Mouse (Mus musculus): ENCODE measurements around the gene Slc2a3.
"Not testable (repeated sequence)": the region's sequence is repeated elsewhere in the genome, so short reads cannot be mapped to it uniquely, and the experiment has no call there.

Gene Slc2a3

GRCm38 (mm10) chr6:122763844-122764445 is 37.5 kb downstream of the Slc2a3 start:
- no peak for DNase-seq

- DNase-seq, result no peak
Measured at GRCm38 (mm10) chr6:122762952-122763700, 38.3 kb downstream of the Slc2a3 start.

GRCm38 (mm10) chr6:122762480-122762879 is 39.0 kb downstream of the Slc2a3 start:
- no peak for DNase-seq

- DNase-seq, result no peak
Measured at GRCm38 (mm10) chr6:122761901-122762300, 39.5 kb downstream of the Slc2a3 start.

- peak; percentile 94 for DNase-seq
Measured at GRCm38 (mm10) chr6:122761011-122761599, 40.3 kb downstream of the Slc2a3 start.

- no peak for DNase-seq
Measured at GRCm38 (mm10) chr6:122758732-122759131, 42.7 kb downstream of the Slc2a3 start.

- DNase-seq, result no peak
Measured at GRCm38 (mm10) chr6:122755913-122756312, 45.5 kb downstream of the Slc2a3 start.

GRCm38 (mm10) chr6:122750579-122750978 is 50.9 kb downstream of the Slc2a3 start:
- no peak for DNase-seq

GRCm38 (mm10) chr6:122744505-122745249 is 56.8 kb downstream of the Slc2a3 start:
- DNase-seq, result no peak

- DNase-seq, result peak; percentile 61
Measured at GRCm38 (mm10) chr6:122743353-122743752, 58.1 kb downstream of the Slc2a3 start.

- peak; percentile 82 for DNase-seq
Measured at GRCm38 (mm10) chr6:122742228-122742899, 59.1 kb downstream of the Slc2a3 start.

- peak; percentile 61 for DNase-seq
Measured at GRCm38 (mm10) chr6:122741460-122742227, 59.8 kb downstream of the Slc2a3 start.

- peak; percentile 90 for DNase-seq
Measured at GRCm38 (mm10) chr6:122739952-122740351, 61.5 kb downstream of the Slc2a3 start.

GRCm38 (mm10) chr6:122719942-122720341 is 81.5 kb downstream of the Slc2a3 start:
- DNase-seq, result peak; percentile 63

GRCm38 (mm10) chr6:122718224-122718623 is 83.2 kb downstream of the Slc2a3 start:
- not testable (repeated sequence) for DNase-seq

- DNase-seq, result no peak
Measured at GRCm38 (mm10) chr6:122715886-122716285, 85.6 kb downstream of the Slc2a3 start.

- no peak for DNase-seq
Measured at GRCm38 (mm10) chr6:122714707-122715365, 86.6 kb downstream of the Slc2a3 start.

- DNase-seq, result not testable (repeated sequence)
Measured at GRCm38 (mm10) chr6:122713116-122713515, 88.3 kb downstream of the Slc2a3 start.

GRCm38 (mm10) chr6:122711455-122711854 is 90.0 kb downstream of the Slc2a3 start:
- DNase-seq, result no peak

GRCm38 (mm10) chr6:122708826-122709225 is 92.6 kb downstream of the Slc2a3 start:
- DNase-seq, result no peak
